Comparison of ENCODE assay signal across 8 mouse cellular contexts in genomic region chr3:126771541-126771940, GRCm38 (mm10).
DNase-seq lines count a peak whose midpoint lies in the region; ATAC-seq and TF ChIP-seq lines count a peak whose summit lies in the region.

No protein-coding gene starts in this region.

- no peak overlapping the region for H3K9ac ChIP-seq in hindbrain, postnatal 0 days (replicated peaks; ENCODE audit: low read length)

- H3K36me3 ChIP-seq in hindbrain, postnatal 0 days (ENCODE audit: insufficient read depth, low read length): no peaks in the 10 kb centered on the region

- H3K27me3 ChIP-seq in hindbrain, postnatal 0 days (ENCODE audit: insufficient read depth, low read length): no peaks in the 10 kb centered on the region

- peak; percentile 71 for DNase-seq in T-cell, adult 2 months (ENCODE audit: low spot score)
- DNase-seq in cerebellum, postnatal 36 days: peak; percentile 84 to 85
- peak; percentile 83 for DNase-seq in gastrocnemius, adult 18-20 months (ENCODE audit: low spot score)
- DNase-seq in hindbrain, postnatal 0 days (ENCODE audit: low spot score): peak; percentile 80
- DNase-seq in left cerebral cortex, adult 18-20 months (ENCODE audit: low spot score in 2 of 2): peak; percentile 65
- peak; percentile 79 to 84 for DNase-seq in lung, postnatal 4 days
- DNase-seq in right cerebral cortex, adult 2 months (ENCODE audit: low spot score in 2 of 2): peak; percentile 66 to 72
- DNase-seq in urinary bladder, postnatal 10 days (ENCODE audit: low spot score): peak; percentile 44

- H3K4me1 ChIP-seq in hindbrain, postnatal 0 days (ENCODE audit: insufficient read depth, low read length): no peaks in the 10 kb centered on the region

- peak; percentile 93 for TF ChIP-seq CTCF in hindbrain, postnatal 0 days (IDR thresholded peaks at IDR 0.05; ENCODE audit: low read depth)

- 21% methylated on average over 6 of the region's 6 CpGs for WGBS in hindbrain, postnatal 0 days

- no peaks in the 10 kb centered on the region for H3K9me3 ChIP-seq in hindbrain, postnatal 0 days (ENCODE audit: low read length)

- no peak overlapping the region for H3K4me3 ChIP-seq in hindbrain, postnatal 0 days (ENCODE audit: low read length)

- H3K27ac ChIP-seq in hindbrain, postnatal 0 days: no peak overlapping the region

- peak; percentile 95 for ATAC-seq in hindbrain, postnatal 0 days

- H3K4me2 ChIP-seq in hindbrain, postnatal 0 days (ENCODE audit: low read depth, low read length): no peak overlapping the region
